Mouse (Mus musculus) liver, postnatal 0 days (tissue): Measurements from ENCODE around the gene Tex29. TPM values are rescaled to one million over a fixed set of nuclear protein-coding genes. Genes with fewer than 3 reads are reported as not detected.

Experiments used
- ATAC-seq: fragments of 200-750 bp; cut with Nextera tagmentation; 2 replicates; pipeline ENCODE4 v1.8.0; 2017; ENCODE audit warnings: mild to moderate bottlenecking, moderate library complexity
- DNase-seq: peaks from one replicate; pipeline ENCODE4 v3.0.0-alpha.2; 2016
- H3K27ac ChIP-seq: fragments of 300-500 bp; sonication (generic); 2 replicates; pipeline ENCODE4 v1.5.1; 2014; ENCODE audit warnings: antibody characterized with exemption, moderate library complexity, mild to moderate bottlenecking, low read depth
- H3K27me3 ChIP-seq: fragments of 300-500 bp; sonication (generic); 2 replicates; pipeline ENCODE4 v1.6.1; 2014; ENCODE audit warnings: low read length, control low read depth, mixed read lengths; ENCODE audit not compliant: insufficient read depth
- H3K36me3 ChIP-seq: fragments of 300-500 bp; sonication (generic); replicated peaks from 2 replicates; pipeline ENCODE4 v1.6.1; 2014; ENCODE audit warnings: mild to moderate bottlenecking, control low read depth, low read length, moderate library complexity, mixed read lengths; ENCODE audit not compliant: insufficient read depth
- H3K4me1 ChIP-seq: fragments of 300-500 bp; sonication (generic); 2 replicates; pipeline ENCODE4 v1.6.1; 2014; ENCODE audit warnings: antibody characterized with exemption, mild to moderate bottlenecking, control low read depth; ENCODE audit not compliant: insufficient read depth
- H3K4me2 ChIP-seq: fragments of 300-500 bp; sonication (generic); 2 replicates; pipeline ENCODE4 v1.6.1; 2014; ENCODE audit warnings: low read depth, mild to moderate bottlenecking, low read length, moderate library complexity, mixed read lengths
- H3K4me3 ChIP-seq: fragments of 300-500 bp; sonication (generic); 2 replicates; pipeline ENCODE4 v1.5.1; 2014; ENCODE audit warnings: low read depth, low read length
- H3K9ac ChIP-seq: fragments of 300-500 bp; sonication (generic); replicated peaks from 2 replicates; pipeline ENCODE4 v1.6.1; 2014; ENCODE audit warnings: mild to moderate bottlenecking, moderate library complexity
- H3K9me3 ChIP-seq: fragments of 300-500 bp; sonication (generic); 2 replicates; pipeline ENCODE4 v1.6.1; 2016; ENCODE audit warnings: mild to moderate bottlenecking, control low read depth, low read length, mixed read lengths
- CTCF ChIP-seq: sonication (generic); IDR thresholded peaks from 2 replicates; pipeline ENCODE4 v1.5.1; 2016; ENCODE audit warnings: antibody characterized with exemption, low read depth
- EP300 ChIP-seq: IDR thresholded peaks from 2 replicates; pipeline ENCODE4 v1.6.1; 2016; ENCODE audit warnings: antibody characterized with exemption, low read depth, mild to moderate bottlenecking
- WGBS: fragments of 180-500 bp; shearing (Covaris S2); extraction: QIAGEN DNeasy Blood & Tissue Kit; methylation state at CpG from one replicate; pipeline ENCODE4 v1.1.7; 2014; ENCODE audit not compliant: insufficient replicate concordance; 5-methylcytosine and 5-hydroxymethylcytosine counted together
- polyA plus RNA-seq: library from polyadenylated mRNA; unstranded; fragments of >200 nt; fragmentation: Nextera tagmentation; extraction: Ambion mirVana; gene quantifications from 2 replicates; pipeline ENCODE4 v1.2.1, GENCODE M21; 2015

Gene Tex29
- polyA plus RNA-seq, 1 experiment from 2014 or later: not detected

- H3K4me3 ChIP-seq: no peak overlapping the region
- no peak overlapping the region for H3K27ac ChIP-seq
- no peaks in the 10 kb centered on the region for H3K9me3 ChIP-seq
- no peak overlapping the region for H3K4me2 ChIP-seq
- ATAC-seq (no peak), DNase-seq (no peak)
- WGBS: 65% methylated on average over 2 of the region's 2 CpGs
- TF ChIP-seq CTCF (no peak), EP300 (no peak)
- H3K4me1 ChIP-seq: no peaks in the 10 kb centered on the region
- H3K36me3 ChIP-seq: no peaks in the 10 kb centered on the region
- H3K27me3 ChIP-seq: no peaks in the 10 kb centered on the region
- H3K9ac ChIP-seq: no peak overlapping the region
These were observed 52.5 kb downstream of the Tex29 start for GRCm38 (mm10) chr8:11892756-11893155.

GRCm38 (mm10) chr8:11896022-11896662 is 55.9 kb downstream of the Tex29 start:
- Histone ChIP-seq H3K4me2 (no peak overlapping the region), H3K27ac (no peak overlapping the region), H3K4me1 (no peaks in the 10 kb centered on the region), H3K9ac (no peak overlapping the region), H3K27me3 (no peaks in the 10 kb centered on the region), H3K36me3 (no peaks in the 10 kb centered on the region), H3K9me3 (no peaks in the 10 kb centered on the region), H3K4me3 (no peak overlapping the region)
- DNase-seq (no peak), ATAC-seq (no peak)
- WGBS: 81% methylated on average over 13 of the region's 13 CpGs
- TF ChIP-seq EP300 (no peak), CTCF (no peak)

- H3K4me3 ChIP-seq: no peak overlapping the region
- DNase-seq: no peak
- no peaks in the 10 kb centered on the region for H3K4me1 ChIP-seq
- no peak for ATAC-seq
- TF ChIP-seq CTCF: no peak
- no peak for TF ChIP-seq EP300
- 76% methylated on average over 10 of the region's 10 CpGs for WGBS
- H3K27ac ChIP-seq: no peak overlapping the region
- no peaks in the 10 kb centered on the region for H3K36me3 ChIP-seq
- no peaks in the 10 kb centered on the region for H3K27me3 ChIP-seq
- H3K4me2 ChIP-seq: no peak overlapping the region
- no peak overlapping the region for H3K9ac ChIP-seq
- H3K9me3 ChIP-seq: no peaks in the 10 kb centered on the region
These were observed 56.4 kb downstream of the Tex29 start for GRCm38 (mm10) chr8:11896677-11897076.

- no peaks in the 10 kb centered on the region for H3K4me1 ChIP-seq
- H3K4me2 ChIP-seq: no peak overlapping the region
- no peak overlapping the region for H3K4me3 ChIP-seq
- H3K36me3 ChIP-seq: no peaks in the 10 kb centered on the region
- 67% methylated on average over 1 of the region's 1 CpGs for WGBS
- no peak overlapping the region for H3K9ac ChIP-seq
- TF ChIP-seq EP300: no peak
- no peak for TF ChIP-seq CTCF
- H3K9me3 ChIP-seq: no peaks in the 10 kb centered on the region
- H3K27ac ChIP-seq: no peak overlapping the region
- no peaks in the 10 kb centered on the region for H3K27me3 ChIP-seq
- no peak for DNase-seq
- no peak for ATAC-seq
These were observed 58.5 kb downstream of the Tex29 start for GRCm38 (mm10) chr8:11898814-11899213.

Other genes with a start within 250 kb of the Tex29 start
- gene Ankrd10, start 204.7 kb upstream of the Tex29 start, polyA plus RNA-seq: 12.1 and 13.0 TPM in 2 replicates
- gene 1700016D06Rik, start 139.4 kb upstream of the Tex29 start, polyA plus RNA-seq: not detected in 2 replicates
- gene Arhgef7, start 112.8 kb upstream of the Tex29 start, polyA plus RNA-seq: 7.6 and 9.2 TPM in 2 replicates